Mouse (Mus musculus) small intestine, adult 2 months (tissue): ENCODE data around the gene Mrpl32.

Experiments
- CTCF ChIP-seq: fragments of 200-500 bp; IDR thresholded peaks from 2 replicates; pipeline ENCODE4 v1.5.1; 2012; ENCODE audit warnings: low read depth, mild to moderate bottlenecking, control low read depth, inconsistent platforms, low read length, moderate library complexity, mixed read lengths; ENCODE audit not compliant: insufficient replicate concordance, insufficient read length; ENCODE audit errors: extremely low read depth
- POLR2A ChIP-seq: fragments of 200-500 bp; IDR thresholded peaks from 2 replicates; pipeline ENCODE4 v1.6.1; 2012; ENCODE audit warnings: low read depth, mild to moderate bottlenecking, control low read depth, inconsistent platforms, low read length, moderate library complexity

GRCm38 (mm10) chr13:14612463-14612862, 502 bp downstream of the Mrpl32 start:
- no peak for TF ChIP-seq CTCF
- TF ChIP-seq POLR2A: no peak
